In the genomic region with DNA sequence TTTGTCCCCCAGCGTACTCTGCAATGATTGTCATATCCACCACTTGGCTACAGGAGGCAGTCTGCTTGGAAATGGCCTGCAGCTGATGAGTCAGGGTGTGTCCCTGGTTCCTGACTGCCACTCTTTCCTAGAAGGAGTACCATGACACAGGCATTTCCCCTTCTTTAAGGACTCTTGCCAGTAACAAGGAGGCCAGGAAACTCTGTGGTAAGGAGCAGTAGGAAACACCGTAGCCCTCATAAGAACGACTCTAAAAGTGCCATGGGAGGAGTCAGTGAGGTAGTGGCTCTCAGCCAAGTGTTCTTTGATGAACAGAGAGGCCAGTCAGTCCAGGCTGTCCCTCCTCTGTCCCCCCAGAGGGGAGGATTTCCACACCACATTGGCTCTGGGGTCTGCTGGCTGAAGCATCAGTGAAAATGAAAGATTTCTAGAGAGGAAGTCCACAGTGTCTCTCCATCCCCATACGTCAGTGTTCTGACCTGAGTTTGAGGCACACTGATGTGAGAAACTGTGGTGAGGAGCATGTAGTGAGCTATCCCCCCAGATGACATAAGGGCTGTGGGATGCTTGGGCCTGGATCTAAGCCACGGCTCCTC, we compare ENCODE assay signal across 22 mouse cellular contexts. TPM values are rescaled to one million over a fixed set of nuclear protein-coding genes. Genes with fewer than 3 reads are reported as not detected.
A peak's percentile ranks its signal among the peaks of the same experiment; 100 is the strongest.
DNase-seq lines count a peak whose midpoint lies in the region; ATAC-seq and TF ChIP-seq lines count a peak whose summit lies in the region.
"Had no signal": no experiment of that assay in that cellular context is flagged by ENCODE, and none has a peak within 500 bp of the region (broad histone marks: within the 10 kb centered on the region; RNA-seq: fewer than 3 reads in every experiment).

No protein-coding gene starts in this region.

- TF ChIP-seq EP300 in lung, postnatal 0 days (IDR thresholded peaks at IDR 0.05), result no peak

- no peaks in the 10 kb centered on the region for H3K27me3 ChIP-seq in heart, embryonic 12.5 days (replicated peaks)
- no peaks in the 10 kb centered on the region for H3K27me3 ChIP-seq in lung, postnatal 0 days (replicated peaks; ENCODE audit: insufficient read depth, low read length)
- H3K27me3 ChIP-seq: embryonic facial prominence, embryonic 13.5 days; hindbrain, embryonic 15.5 days; limb, embryonic 12.5 days; liver, embryonic 13.5 days; midbrain, embryonic 12.5 days; stomach, embryonic 15.5 days had no signal

- no peak overlapping the region for H3K4me2 ChIP-seq in heart, embryonic 12.5 days
- no peak overlapping the region for H3K4me2 ChIP-seq in lung, postnatal 0 days (replicated peaks; ENCODE audit: low read depth, low read length)
- H3K4me2 ChIP-seq: embryonic facial prominence, embryonic 13.5 days; heart, embryonic 11.5 days; hindbrain, embryonic 15.5 days; limb, embryonic 12.5 days; liver, embryonic 13.5 days; midbrain, embryonic 12.5 days; stomach, embryonic 15.5 days had no signal

- no peaks in the 10 kb centered on the region for H3K36me3 ChIP-seq in heart, embryonic 12.5 days
- H3K36me3 ChIP-seq in lung, postnatal 0 days (ENCODE audit: insufficient read depth, low read length), result no peaks in the 10 kb centered on the region
- H3K36me3 ChIP-seq: embryonic facial prominence, embryonic 13.5 days; hindbrain, embryonic 15.5 days; limb, embryonic 12.5 days; liver, embryonic 13.5 days; midbrain, embryonic 12.5 days; stomach, embryonic 15.5 days had no signal

- DNase-seq in heart, adult 9 months (ENCODE audit: low spot score in 2 of 2), result no peak
- peak; percentile 24 for DNase-seq in lung, postnatal 0 days (ENCODE audit: low spot score)
- DNase-seq in lung, postnatal 10 days, result no peak
- no peak for DNase-seq in retina, embryonic 14.5 days (ENCODE audit: low spot score)
- DNase-seq in kidney, postnatal 4 days, result no peak
- DNase-seq: adrenal gland, adult 8-10 months; cerebellum, adult 8-10 months; forebrain, postnatal 0 days; heart, postnatal 14 days; kidney, adult 18-20 months; kidney, postnatal 10 days; liver, embryonic 13.5 days; thymus, adult 18-20 months had no signal

- no peak overlapping the region for H3K27ac ChIP-seq in heart, embryonic 12.5 days (ENCODE audit: poor library complexity, severe bottlenecking)
- no peak overlapping the region for H3K27ac ChIP-seq in lung, postnatal 0 days (ENCODE audit: low read length)
- H3K27ac ChIP-seq: embryonic facial prominence, embryonic 13.5 days; hindbrain, embryonic 15.5 days; limb, embryonic 12.5 days; liver, embryonic 13.5 days; midbrain, embryonic 12.5 days; stomach, embryonic 15.5 days had no signal

- H3K9ac ChIP-seq in heart, embryonic 12.5 days, result no peak overlapping the region
- no peak overlapping the region for H3K9ac ChIP-seq in lung, postnatal 0 days (replicated peaks; ENCODE audit: low read depth)
- H3K9ac ChIP-seq: embryonic facial prominence, embryonic 13.5 days; forebrain, postnatal 0 days; hindbrain, embryonic 15.5 days; limb, embryonic 12.5 days; liver, embryonic 13.5 days; midbrain, embryonic 12.5 days; stomach, embryonic 15.5 days had no signal

- no peak overlapping the region for H3K4me3 ChIP-seq in heart, embryonic 12.5 days
- no peak overlapping the region for H3K4me3 ChIP-seq in lung, postnatal 0 days (ENCODE audit: low read depth, low read length)
- H3K4me3 ChIP-seq: embryonic facial prominence, embryonic 13.5 days; hindbrain, embryonic 15.5 days; limb, embryonic 12.5 days; liver, embryonic 13.5 days; midbrain, embryonic 12.5 days; stomach, embryonic 15.5 days had no signal

- TF ChIP-seq CTCF in lung, postnatal 0 days (IDR thresholded peaks at IDR 0.05), result no peak

- ATAC-seq in heart, embryonic 12.5 days (ENCODE audit: insufficient number of reproducible peaks, low FRiP score), result 0 out of 2 replicates have a peak, but pooled peaks have one; percentile 6
- 0 out of 2 replicates have a peak, but pooled peaks have one; percentile 16 for ATAC-seq in lung, postnatal 0 days
- peak; percentile 81 to 83 for ATAC-seq in hematopoietic stem cell, adult 5-6 weeks (replicated peaks in 1 of 2; ENCODE audit: insufficient read depth in 1 of 2, low FRiP score in 2 of 2, low TSS enrichment in 1 of 2, low read depth in 1 of 2, poor library complexity in 2 of 2, severe bottlenecking in 2 of 2)
- 0 out of 2 replicates have a peak, but pooled peaks have one; percentile 6 for ATAC-seq in neutrophil, adult 5-6 weeks (ENCODE audit: extremely low read depth, insufficient number of reproducible peaks, low FRiP score, poor library complexity, severe bottlenecking)
- ATAC-seq: forebrain, postnatal 0 days had no signal

- WGBS in heart, embryonic 12.5 days, result 53% methylated on average over 5 of the region's 5 CpGs
- WGBS in lung, postnatal 0 days, result 33% methylated on average over 5 of the region's 5 CpGs

- no peaks in the 10 kb centered on the region for H3K9me3 ChIP-seq in heart, embryonic 12.5 days (replicated peaks)
- H3K9me3 ChIP-seq in lung, postnatal 0 days (ENCODE audit: low read length), result no peaks in the 10 kb centered on the region
- H3K9me3 ChIP-seq: embryonic facial prominence, embryonic 13.5 days; hindbrain, embryonic 15.5 days; limb, embryonic 12.5 days; liver, embryonic 13.5 days; midbrain, embryonic 12.5 days; stomach, embryonic 15.5 days had no signal

- peaks cover 4% of the 10 kb centered on the region; the same call in 1 of the 2 replicates for H3K4me1 ChIP-seq in heart, embryonic 12.5 days (replicated peaks)
- H3K4me1 ChIP-seq in lung, postnatal 0 days (ENCODE audit: insufficient read depth, low read depth, low read length), result no peaks in the 10 kb centered on the region
- H3K4me1 ChIP-seq: embryonic facial prominence, embryonic 13.5 days; hindbrain, embryonic 15.5 days; limb, embryonic 12.5 days; liver, embryonic 13.5 days; midbrain, embryonic 12.5 days; stomach, embryonic 15.5 days had no signal

RNA-seq across cellular contexts. Expression of gene Slamf1, which starts 5.0 kb away (rescaled TPM):
- polyA plus RNA-seq in heart, embryonic 12.5 days (2016; fragmentation: Nextera tagmentation; extraction: Ambion mirVana), result 0.28 and 0.57 TPM in 2 replicates
- 1.0 and 1.1 TPM in 2 replicates for polyA plus RNA-seq in lung, postnatal 0 days (2015; fragmentation: Nextera tagmentation; extraction: Ambion mirVana)
- total RNA-seq in hematopoietic stem cell, adult 5-6 weeks (2017), result 2.1 and 2.6 TPM in 2 replicates
- total RNA-seq in neutrophil, adult 5-6 weeks (2017), result 24.2 and 25.7 TPM in 2 replicates

Comparison
In these comparisons a context has a peak if more than half of its experiments do, and no peak if none do; other contexts are left out.
1. ATAC-seq: peak in every context shown above with its lines; median percentile 82 in hematopoietic stem cell, adult 5-6 weeks; 16 in lung, postnatal 0 days; 6 in heart, embryonic 12.5 days; 6 in neutrophil, adult 5-6 weeks.